Mouse (Mus musculus) bone marrow, adult 2 months (tissue): Measurements from ENCODE around the gene Adcy4.

Source experiments
- CTCF ChIP-seq: fragments of 200-500 bp; IDR thresholded peaks from 2 replicates; pipeline ENCODE4 v1.5.1; 2011; ENCODE audit warnings: low read length, control low read depth; ENCODE audit not compliant: control insufficient read depth, insufficient read depth
- POLR2A ChIP-seq: fragments of 200-500 bp; IDR thresholded peaks from 2 replicates; pipeline ENCODE4 v1.6.1; 2011; ENCODE audit warnings: low read depth, mild to moderate bottlenecking, control low read depth, low read length, borderline replicate concordance; ENCODE audit not compliant: control insufficient read depth

GRCm38 (mm10) chr14:55795380-55796163, 11.7 kb upstream of the Adcy4 start:
- TF ChIP-seq CTCF, result no peak
- TF ChIP-seq POLR2A, result no peak
